Mouse (Mus musculus) limb, embryonic 14.5 days (tissue): ENCODE data around the gene Entpd3. TPM values are rescaled to one million over a fixed set of nuclear protein-coding genes. Genes with fewer than 3 reads are reported as not detected.

Experiments used
- ATAC-seq: fragments of 200-750 bp; cut with Nextera tagmentation; 2 replicates; pipeline ENCODE4 v1.8.0; 2017; ENCODE audit warnings: low read depth, moderate number of reproducible peaks, moderate TSS enrichment; ENCODE audit not compliant: low FRiP score
- DNase-seq: peaks from one replicate; pipeline ENCODE4 v3.0.0-alpha.2; 2015; ENCODE audit warnings: low spot score
- H3K27ac ChIP-seq: fragments of 300-500 bp; sonication (generic); replicated peaks from 2 replicates; pipeline ENCODE4 v1.5.1; 2014; ENCODE audit warnings: low read depth, mild to moderate bottlenecking, low read length, moderate library complexity, mixed read lengths
- H3K27me3 ChIP-seq: fragments of 300-500 bp; sonication (generic); 2 replicates; pipeline ENCODE4 v1.6.1; 2014; ENCODE audit warnings: low read length, mixed read lengths; ENCODE audit not compliant: control insufficient read depth, insufficient read depth
- H3K36me3 ChIP-seq: fragments of 300-500 bp; sonication (generic); 2 replicates; pipeline ENCODE4 v1.6.1; 2014; ENCODE audit warnings: mild to moderate bottlenecking, low read length, moderate library complexity, mixed read lengths; ENCODE audit not compliant: control insufficient read depth, insufficient read depth
- H3K4me1 ChIP-seq: fragments of 300-500 bp; sonication (generic); 2 replicates; pipeline ENCODE4 v1.6.1; 2014; ENCODE audit warnings: antibody characterized with exemption, low read length, mixed read lengths; ENCODE audit not compliant: control insufficient read depth, insufficient read depth
- H3K4me2 ChIP-seq: fragments of 300-500 bp; sonication (generic); replicated peaks from 2 replicates; pipeline ENCODE4 v1.6.1; 2014; ENCODE audit warnings: low read depth, mild to moderate bottlenecking, low read length, moderate library complexity; ENCODE audit not compliant: severe bottlenecking
- H3K4me3 ChIP-seq: fragments of 300-500 bp; sonication (generic); replicated peaks from 2 replicates; pipeline ENCODE4 v1.5.1; 2014; ENCODE audit warnings: low read length
- H3K9ac ChIP-seq: fragments of 300-500 bp; sonication (generic); 2 replicates; pipeline ENCODE4 v1.6.1; 2014; ENCODE audit warnings: mild to moderate bottlenecking, low read depth, low read length, moderate library complexity; ENCODE audit not compliant: severe bottlenecking
- H3K9me3 ChIP-seq: fragments of 300-500 bp; sonication (generic); 2 replicates; pipeline ENCODE4 v1.6.1; 2016; ENCODE audit warnings: low read length; ENCODE audit not compliant: control insufficient read depth
- POLR2A ChIP-seq: fragments of 200-500 bp; IDR thresholded peaks from 2 replicates; pipeline ENCODE4 v1.8.0; 2012; ENCODE audit warnings: inconsistent platforms, mild to moderate bottlenecking, moderate library complexity, borderline replicate concordance; ENCODE audit not compliant: insufficient read depth, insufficient read length; ENCODE audit errors: extremely low read depth
- WGBS: fragments of 180-500 bp; shearing (Covaris S2); extraction: QIAGEN DNeasy Blood & Tissue Kit; methylation state at CpG from one replicate; pipeline ENCODE4 v1.1.7; 2014; 5-methylcytosine and 5-hydroxymethylcytosine counted together
- polyA plus RNA-seq, 2 experiments: library from polyadenylated mRNA; depleted of rRNA in 1 of 2; stranded (reverse) in 1 of 2; unstranded in 1 of 2; fragments of >200 nt; fragmentation: Nextera tagmentation in 1 of 2; extraction: Ambion mirVana in 1 of 2; gene quantifications; 2 replicates each; pipeline versions ENCODE4 v1.2.1 to v1.2.3; 2012 to 2014

Gene Entpd3
- polyA plus RNA-seq, 2 experiments, result 2.4 to 4.5 TPM

- Histone ChIP-seq H3K9ac (no peak overlapping the region), H3K36me3 (peaks cover 15% of the 10 kb centered on the region), H3K4me1 (peaks cover 14% of the 10 kb centered on the region; the same call in 1 of the 2 replicates), H3K4me3 (no peak overlapping the region), H3K9me3 (no peaks in the 10 kb centered on the region), H3K4me2 (no peak overlapping the region), H3K27ac (no peak overlapping the region), H3K27me3 (no peaks in the 10 kb centered on the region)
- no peak for TF ChIP-seq POLR2A
- WGBS, result 71% methylated on average over 7 of the region's 7 CpGs
- DNase-seq (no peak), ATAC-seq (no peak)
Observed at GRCm38 (mm10) chr9:120579808-120580207, 40.2 kb downstream of the Entpd3 start.

GRCm38 (mm10) chr9:120581941-120582618, 42.5 kb downstream of the Entpd3 start:
- 15% methylated on average over 21 of the region's 21 CpGs for WGBS
- ATAC-seq (peak; percentile 80), DNase-seq (peak; percentile 80)
- Histone ChIP-seq H3K9ac (peak overlapping the region; percentile 58), H3K27ac (peak overlapping the region; percentile 77), H3K4me1 (peaks cover 11% of the 10 kb centered on the region; the same call in 1 of the 2 replicates), H3K4me2 (peak overlapping the region; percentile 82), H3K27me3 (no peaks in the 10 kb centered on the region), H3K9me3 (no peaks in the 10 kb centered on the region), H3K4me3 (peak overlapping the region; percentile 40), H3K36me3 (no peaks in the 10 kb centered on the region)
- TF ChIP-seq POLR2A, result no peak

GRCm38 (mm10) chr9:120582619-120583308, 43.1 kb downstream of the Entpd3 start:
- no peak for TF ChIP-seq POLR2A
- Histone ChIP-seq H3K4me2 (peak overlapping the region; percentile 82), H3K36me3 (no peaks in the 10 kb centered on the region), H3K4me3 (peak overlapping the region; percentile 40), H3K9ac (peak overlapping the region; percentile 58), H3K27ac (peak overlapping the region; percentile 77), H3K27me3 (no peaks in the 10 kb centered on the region), H3K9me3 (no peaks in the 10 kb centered on the region), H3K4me1 (peaks cover 8% of the 10 kb centered on the region; the same call in 1 of the 2 replicates)
- WGBS, result 8% methylated on average over 28 of the region's 28 CpGs
- peak; percentile 87 for ATAC-seq
- DNase-seq, result peak; percentile 93

GRCm38 (mm10) chr9:120583314-120583713, 43.7 kb downstream of the Entpd3 start:
- no peaks in the 10 kb centered on the region for H3K36me3 ChIP-seq

GRCm38 (mm10) chr9:120586546-120586945, 46.9 kb downstream of the Entpd3 start:
- no peaks in the 10 kb centered on the region for H3K9me3 ChIP-seq
- H3K36me3 ChIP-seq, result no peaks in the 10 kb centered on the region
- H3K4me2 ChIP-seq, result no peak overlapping the region
- H3K27me3 ChIP-seq, result no peaks in the 10 kb centered on the region
- no peak for TF ChIP-seq POLR2A
- no peak overlapping the region for H3K27ac ChIP-seq
- H3K4me1 ChIP-seq, result 0 out of 2 replicates have a peak, but pooled peaks cover 7% of the 10 kb centered on the region
- ATAC-seq (no peak), DNase-seq (peak; percentile 61)
- no peak overlapping the region for H3K4me3 ChIP-seq
- no peak overlapping the region for H3K9ac ChIP-seq
- WGBS, result 26% methylated on average over 3 of the region's 3 CpGs

More at GRCm38 (mm10) chr9:120583314-120583713, 43.7 kb downstream of the Entpd3 start:
- WGBS, result 72% methylated on average over 3 of the region's 3 CpGs
- ATAC-seq (no peak), DNase-seq (no peak)
- TF ChIP-seq POLR2A, result no peak
- H3K27me3 ChIP-seq, result no peaks in the 10 kb centered on the region
- H3K9ac ChIP-seq, result peak overlapping the region; percentile 58; the same call in 1 of the 2 replicates
- H3K4me2 ChIP-seq, result peak overlapping the region; percentile 82; the same call in 1 of the 2 replicates
- H3K27ac ChIP-seq, result no peak overlapping the region
- 0 out of 2 replicates have a peak, but pooled peaks cover 7% of the 10 kb centered on the region for H3K4me1 ChIP-seq
- H3K4me3 ChIP-seq, result no peak overlapping the region
- no peaks in the 10 kb centered on the region for H3K9me3 ChIP-seq
